Mouse (Mus musculus) B cell, adult 62 days (primary cell): Measurements from ENCODE around the gene Gm20806. TPM values are rescaled to one million over a fixed set of nuclear protein-coding genes. Genes with fewer than 3 reads are reported as not detected.

Source experiments
- total RNA-seq: library from RNA; stranded (reverse); gene quantifications from 4 replicates; pipeline ENCODE4 v1.2.4, GENCODE M21; 2023

Gene Gm20806
- not detected in 4 replicates for total RNA-seq

DNA sequence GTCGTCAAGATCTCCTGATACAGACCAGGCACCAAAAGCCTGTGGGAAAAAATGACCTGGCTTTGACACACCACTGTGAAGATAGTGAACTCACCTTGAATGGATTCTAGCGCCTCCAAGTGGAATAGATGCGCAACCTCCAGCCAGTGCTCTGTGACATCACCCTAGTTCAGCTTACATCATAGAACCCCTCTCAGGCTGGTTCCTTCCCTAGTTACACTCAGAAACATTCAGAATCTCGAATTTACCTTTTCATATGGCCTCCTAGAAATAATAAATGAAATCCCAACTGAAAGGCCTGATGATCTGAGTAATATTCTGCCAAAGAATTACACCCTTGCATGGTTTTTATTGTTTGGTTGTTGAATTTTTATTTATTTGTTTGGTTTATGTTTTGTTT lies at the start of gene Gm20806:
Gene Gm20806 (minus strand): TSS at position 101 of the 400 bp plus-strand sequence.

